ENCODE assay signal across 8 mouse cellular contexts in the genomic region with DNA sequence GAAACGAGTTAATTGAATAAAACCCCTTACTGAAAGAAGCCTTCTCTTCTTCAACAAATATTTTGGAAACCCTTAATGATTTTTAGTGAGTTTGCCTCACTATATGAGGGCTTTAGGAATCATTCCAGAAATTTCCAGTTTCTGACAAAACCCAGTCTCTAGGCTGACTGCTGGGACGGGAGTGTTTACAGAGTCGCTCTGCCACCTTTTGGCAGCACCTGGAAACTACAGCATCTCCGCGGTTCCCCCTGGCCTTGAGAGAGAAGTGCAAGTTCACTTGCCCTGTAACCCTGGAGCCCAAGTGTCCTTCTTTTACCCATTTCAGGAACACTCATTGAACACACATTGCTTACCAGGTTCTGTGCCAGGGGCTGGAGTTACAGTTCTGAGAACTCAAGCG.
DNase-seq lines count a peak whose midpoint lies in the region; ATAC-seq and TF ChIP-seq lines count a peak whose summit lies in the region.

No protein-coding gene starts in this region.

- no peak for TF ChIP-seq POLR2A in thymus, adult 2 months (IDR thresholded peaks at IDR 0.05; ENCODE audit: control insufficient read depth, extremely low read depth, insufficient read depth, low read length, poor library complexity)

- intact Hi-C loops in heart, postnatal 25 days (cut with DNase I), result loop anchor here (2.0 kb wide), 1 partner anchor 244 kb away; no protein-coding TSS in a partner anchor

- TF ChIP-seq CTCF in heart, postnatal 0 days (IDR thresholded peaks at IDR 0.05; ENCODE audit: low read depth), result peak; percentile 52
- TF ChIP-seq CTCF in thymus, adult 2 months (IDR thresholded peaks at IDR 0.05; ENCODE audit: borderline replicate concordance, control insufficient read depth, extremely low read depth, insufficient read depth, low read length, poor library complexity), result no peak

- H3K9ac ChIP-seq in heart, postnatal 0 days (replicated peaks; ENCODE audit: low read depth, low read length), result no peak overlapping the region

- WGBS in heart, postnatal 0 days, result 12% methylated on average over 6 of the region's 6 CpGs
- WGBS in thymus, adult 2 months, result 14% methylated on average over 6 of the region's 6 CpGs

- H3K4me3 ChIP-seq in heart, postnatal 0 days (ENCODE audit: low read depth, low read length), result no peak overlapping the region
- no peak overlapping the region for H3K4me3 ChIP-seq in thymus, adult 2 months (ENCODE audit: control insufficient read depth, insufficient read depth, low read length)

- no peak overlapping the region for H3K4me2 ChIP-seq in heart, postnatal 0 days (ENCODE audit: low read depth, low read length)

- ATAC-seq in heart, postnatal 0 days (ENCODE audit: insufficient read depth, low read depth), result no peak

- H3K9me3 ChIP-seq in heart, postnatal 0 days (replicated peaks; ENCODE audit: control insufficient read depth, low read length), result no peaks in the 10 kb centered on the region

- DNase-seq in heart, postnatal 0 days (ENCODE audit: low spot score), result peak; percentile 17
- DNase-seq in heart, postnatal 25 days (ENCODE audit: low spot score), result no peak
- DNase-seq in thymus, postnatal 4 days, result peak; percentile 17
- no peak for DNase-seq in thymus, adult 2 months
- peak; percentile 69 for DNase-seq in embryo, embryonic 10.5 days (ENCODE audit: low spot score)
- peak; percentile 8 for DNase-seq in kidney, postnatal 14 days
- no peak for DNase-seq in c-Kit-positive CD71-positive TER-119-positive erythroid progenitor cells, embryonic 14.5 days (ENCODE audit: low spot score)
- DNase-seq in right cerebral cortex, adult 2 months (ENCODE audit: low spot score in 2 of 2), result no peak

- no peak for TF ChIP-seq EP300 in heart, postnatal 0 days (IDR thresholded peaks at IDR 0.05; ENCODE audit: low read depth)

- no peak overlapping the region for H3K27ac ChIP-seq in heart, postnatal 0 days (ENCODE audit: low read depth)
- H3K27ac ChIP-seq in thymus, adult 2 months (ENCODE audit: control insufficient read depth, insufficient read depth, low read length), result no peak overlapping the region

- H3K4me1 ChIP-seq in heart, postnatal 0 days (ENCODE audit: control insufficient read depth, insufficient read depth), result no peaks in the 10 kb centered on the region
- H3K4me1 ChIP-seq in thymus, adult 2 months (replicated peaks; ENCODE audit: control insufficient read depth, insufficient read depth, low read length), result no peaks in the 10 kb centered on the region

- no peaks in the 10 kb centered on the region for H3K27me3 ChIP-seq in heart, postnatal 0 days (ENCODE audit: control insufficient read depth, insufficient read depth, low read length)
- H3K27me3 ChIP-seq in thymus, adult 2 months (ENCODE audit: control insufficient read depth, insufficient read depth, low read length), result no peaks in the 10 kb centered on the region

- H3K36me3 ChIP-seq in heart, postnatal 0 days (replicated peaks; ENCODE audit: control insufficient read depth, insufficient read depth, low read length), result no peaks in the 10 kb centered on the region
- H3K36me3 ChIP-seq in thymus, adult 2 months (ENCODE audit: control insufficient read depth, insufficient read depth, low read length), result no peaks in the 10 kb centered on the region

Comparison
In these comparisons a context has a peak if more than half of its experiments do, and no peak if none do; other contexts are left out.
1. DNase-seq: peak in heart, postnatal 0 days (single experiment), thymus, postnatal 4 days (single experiment), embryo, embryonic 10.5 days (single experiment) and kidney, postnatal 14 days (single experiment); none in heart, postnatal 25 days (single experiment), thymus, adult 2 months (single experiment), c-Kit-positive CD71-positive TER-119-positive erythroid progenitor cells, embryonic 14.5 days (single experiment) and right cerebral cortex, adult 2 months (0 of 2).